Mouse (Mus musculus) thymus, adult 2 months (tissue): ENCODE measurements around the gene Paqr4. TPM values are rescaled to one million over a fixed set of nuclear protein-coding genes. Genes with fewer than 3 reads are reported as not detected.

Experiments used
- DNase-seq: peaks from one replicate; pipeline ENCODE4 v3.0.0; 2021
- H3K27ac ChIP-seq: fragments of 200-500 bp; 2 replicates; pipeline ENCODE4 v1.5.1; 2012; ENCODE audit warnings: low read length, control low read depth; ENCODE audit not compliant: control insufficient read depth, insufficient read depth
- H3K27me3 ChIP-seq: fragments of 200-500 bp; 2 replicates; pipeline ENCODE4 v1.6.1; 2012; ENCODE audit warnings: mild to moderate bottlenecking, low read length, moderate library complexity, mixed read lengths; ENCODE audit not compliant: control insufficient read depth, insufficient read depth
- H3K36me3 ChIP-seq: fragments of 200-500 bp; 2 replicates; pipeline ENCODE4 v1.6.1; 2012; ENCODE audit warnings: mild to moderate bottlenecking, low read length, moderate library complexity; ENCODE audit not compliant: control insufficient read depth, insufficient read depth
- H3K4me1 ChIP-seq: fragments of 200-500 bp; replicated peaks from 2 replicates; pipeline ENCODE4 v1.6.1; 2012; ENCODE audit warnings: low read length; ENCODE audit not compliant: control insufficient read depth, insufficient read depth
- H3K4me3 ChIP-seq: fragments of 200-500 bp; 2 replicates; pipeline ENCODE4 v1.5.1; 2012; ENCODE audit warnings: mild to moderate bottlenecking, low read length, control low read depth, moderate library complexity; ENCODE audit not compliant: control insufficient read depth, insufficient read depth
- CTCF ChIP-seq: fragments of 200-500 bp; IDR thresholded peaks from 2 replicates; pipeline ENCODE4 v1.5.1; 2012; ENCODE audit warnings: mild to moderate bottlenecking, control low read depth, low read length, moderate library complexity, borderline replicate concordance; ENCODE audit not compliant: control insufficient read depth, poor library complexity, insufficient read depth; ENCODE audit errors: extremely low read depth
- POLR2A ChIP-seq: fragments of 200-500 bp; IDR thresholded peaks from 2 replicates; pipeline ENCODE4 v1.6.1; 2012; ENCODE audit warnings: mild to moderate bottlenecking, low read length, control low read depth, moderate library complexity; ENCODE audit not compliant: control insufficient read depth, poor library complexity, insufficient read depth; ENCODE audit errors: extremely low read depth
- WGBS: fragments of 180-500 bp; shearing (Covaris S2); methylation state at CpG from one replicate; pipeline ENCODE4 v1.1.7; 2018; 5-methylcytosine and 5-hydroxymethylcytosine counted together
- polyA plus RNA-seq: library from polyadenylated mRNA; depleted of rRNA; stranded (reverse); fragments of >200 nt; gene quantifications from 2 replicates; pipeline ENCODE4 v1.2.3, GENCODE M21; 2012

Gene Paqr4
- polyA plus RNA-seq, 1 experiment, result 12.4 TPM

- TF ChIP-seq POLR2A (no peak), CTCF (no peak)
- H3K27ac ChIP-seq, result no peak within 1 kb of the TSS
- 3% methylated on average over 45 of the region's 45 CpGs for WGBS
- H3K4me3 ChIP-seq, result peak within 1 kb of the TSS; percentile 9; the same call in 1 of the 2 replicates
- H3K4me1 ChIP-seq, result peaks cover 31% of the 10 kb centered on the region
- peak; percentile 37 for DNase-seq
- peaks cover 22% of the 10 kb centered on the region for H3K27me3 ChIP-seq
- H3K36me3 ChIP-seq, result no peaks in the 10 kb centered on the region
Measured at GRCm38 (mm10) chr17:23745301-23746251, 4.9 kb upstream of the Paqr4 start, which contains the start of gene Kremen2. TSS of gene Kremen2 (minus strand) at chr17:23745833.

- peaks cover 40% of the 10 kb centered on the region for H3K4me1 ChIP-seq
- peaks cover 28% of the 10 kb centered on the region for H3K27me3 ChIP-seq
- H3K27ac ChIP-seq, result no peak overlapping the region
- H3K36me3 ChIP-seq, result no peaks in the 10 kb centered on the region
- TF ChIP-seq POLR2A (no peak), CTCF (no peak)
- H3K4me3 ChIP-seq, result no peak overlapping the region
- WGBS, result 24% methylated on average over 14 of the region's 14 CpGs
- no peak for DNase-seq
Measured at GRCm38 (mm10) chr17:23744651-23745050, 4.0 kb upstream of the Paqr4 start.

GRCm38 (mm10) chr17:23744076-23744475 lies 3.4 kb upstream of the Paqr4 start:
- H3K27ac ChIP-seq, result no peak overlapping the region
- WGBS, result 58% methylated on average over 8 of the region's 8 CpGs
- no peak overlapping the region for H3K4me3 ChIP-seq
- H3K4me1 ChIP-seq, result peaks cover 39% of the 10 kb centered on the region
- H3K36me3 ChIP-seq, result no peaks in the 10 kb centered on the region
- TF ChIP-seq CTCF, result no peak
- TF ChIP-seq POLR2A, result no peak
- DNase-seq, result no peak
- peaks cover 32% of the 10 kb centered on the region for H3K27me3 ChIP-seq

- TF ChIP-seq POLR2A, result no peak
- TF ChIP-seq CTCF, result no peak
- WGBS, result 81% methylated on average over 12 of the region's 12 CpGs
- Histone ChIP-seq H3K27me3 (peaks cover 32% of the 10 kb centered on the region), H3K36me3 (no peaks in the 10 kb centered on the region), H3K4me3 (no peak overlapping the region), H3K4me1 (peaks cover 38% of the 10 kb centered on the region), H3K27ac (no peak overlapping the region)
- DNase-seq, result no peak
Measured at GRCm38 (mm10) chr17:23742941-23743340, 2.3 kb upstream of the Paqr4 start.

- DNase-seq, result peak; percentile 50
- H3K4me1 ChIP-seq, result peaks cover 38% of the 10 kb centered on the region
- no peaks in the 10 kb centered on the region for H3K36me3 ChIP-seq
- H3K27me3 ChIP-seq, result peaks cover 32% of the 10 kb centered on the region
- 11% methylated on average over 44 of the region's 44 CpGs for WGBS
- no peak overlapping the region for H3K4me3 ChIP-seq
- no peak for TF ChIP-seq CTCF
- no peak for TF ChIP-seq POLR2A
- H3K27ac ChIP-seq, result no peak overlapping the region
Measured at GRCm38 (mm10) chr17:23742210-23742793, 1.6 kb upstream of the Paqr4 start.

GRCm38 (mm10) chr17:23741359-23742209 lies 917 bp upstream of the Paqr4 start:
- Histone ChIP-seq H3K4me3 (no peak overlapping the region), H3K4me1 (peaks cover 38% of the 10 kb centered on the region), H3K27me3 (peaks cover 32% of the 10 kb centered on the region), H3K27ac (no peak overlapping the region), H3K36me3 (no peaks in the 10 kb centered on the region)
- no peak for DNase-seq
- TF ChIP-seq CTCF (no peak), POLR2A (no peak)
- 53% methylated on average over 38 of the region's 38 CpGs for WGBS
